Mouse (Mus musculus) forebrain, embryonic 14.5 days (tissue): ENCODE results near the gene Zfp120. TPM values are rescaled to one million over a fixed set of nuclear protein-coding genes. Genes with fewer than 3 reads are reported as not detected.
"Not testable (repeated sequence)": the region's sequence is repeated elsewhere in the genome, so short reads cannot be mapped to it uniquely, and the experiment has no call there.

Experiments
- ATAC-seq: fragments of 200-750 bp; cut with Nextera tagmentation; 2 replicates; pipeline ENCODE4 v1.8.0; 2017; ENCODE audit warnings: mild to moderate bottlenecking, moderate library complexity
- DNase-seq: peaks from one replicate; pipeline ENCODE4 v3.0.0-alpha.2; 2015; ENCODE audit warnings: low spot score
- H3K27ac ChIP-seq: fragments of 300-500 bp; sonication (generic); 2 replicates; pipeline ENCODE4 v1.5.1; 2014; ENCODE audit warnings: low read depth, mild to moderate bottlenecking, control low read depth, low read length, moderate library complexity
- H3K27me3 ChIP-seq: fragments of 300-500 bp; sonication (generic); replicated peaks from 2 replicates; pipeline ENCODE4 v1.6.1; 2014; ENCODE audit warnings: low read length, control low read depth, mixed read lengths; ENCODE audit not compliant: control insufficient read depth, insufficient read depth
- H3K36me3 ChIP-seq: fragments of 300-500 bp; sonication (generic); 2 replicates; pipeline ENCODE4 v1.6.1; 2014; ENCODE audit warnings: low read length, control low read depth; ENCODE audit not compliant: control insufficient read depth, insufficient read depth
- H3K4me1 ChIP-seq: fragments of 300-500 bp; sonication (generic); 2 replicates; pipeline ENCODE4 v1.6.1; 2014; ENCODE audit warnings: antibody characterized with exemption, low read length, control low read depth; ENCODE audit not compliant: control insufficient read depth, insufficient read depth
- H3K4me2 ChIP-seq: fragments of 300-500 bp; sonication (generic); 2 replicates; pipeline ENCODE4 v1.6.1; 2014; ENCODE audit warnings: mild to moderate bottlenecking, control low read depth, low read length
- H3K4me3 ChIP-seq: fragments of 300-500 bp; sonication (generic); 2 replicates; pipeline ENCODE4 v1.5.1; 2014; ENCODE audit warnings: low read depth, low read length, control low read depth
- H3K9ac ChIP-seq: fragments of 300-500 bp; sonication (generic); 2 replicates; pipeline ENCODE4 v1.6.1; 2014; ENCODE audit warnings: mild to moderate bottlenecking, low read length, control low read depth, moderate library complexity
- H3K9me3 ChIP-seq: fragments of 300-500 bp; sonication (generic); replicated peaks from 2 replicates; pipeline ENCODE4 v1.6.1; 2016; ENCODE audit warnings: low read length, control low read depth, mixed read lengths; ENCODE audit not compliant: control insufficient read depth
- WGBS: fragments of 180-500 bp; shearing (Covaris S2); extraction: QIAGEN DNeasy Blood & Tissue Kit; methylation state at CpG from one replicate; pipeline ENCODE4 v1.1.7; 2014; 5-methylcytosine and 5-hydroxymethylcytosine counted together
- polyA plus RNA-seq: library from polyadenylated mRNA; unstranded; fragments of >200 nt; fragmentation: Nextera tagmentation; extraction: Ambion mirVana; gene quantifications from 2 replicates; pipeline ENCODE4 v1.2.1, GENCODE M21; 2014

The Zfp120 gene
- 13.8 and 16.0 TPM in 2 replicates for polyA plus RNA-seq

DNA sequence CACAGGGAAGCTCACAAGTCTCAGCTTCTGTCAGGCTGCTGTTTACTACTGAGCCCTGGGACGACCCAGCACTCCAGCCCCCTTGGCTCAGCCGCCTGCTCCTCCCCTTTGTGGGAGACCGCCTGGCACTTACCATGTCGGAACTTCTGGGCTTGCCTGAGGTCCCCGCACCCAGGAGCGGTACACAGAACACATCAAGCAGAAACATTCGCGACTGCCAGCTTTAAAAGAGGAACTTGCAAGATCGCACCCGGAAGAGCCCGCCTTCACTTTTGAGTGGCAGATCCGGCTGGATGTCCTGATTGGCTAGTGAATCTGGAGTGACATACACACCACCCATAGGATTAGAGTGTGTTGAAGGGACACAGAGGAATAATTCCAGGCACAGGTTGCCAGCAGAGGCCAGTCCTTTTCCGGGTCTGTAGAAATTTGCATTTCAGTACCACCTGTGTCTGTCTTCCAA lies at the start of gene Zfp120:
Gene Zfp120, minus strand, starts transcription at position 274 of the 463 bp plus-strand sequence.
- 0% methylated on average over 13 of the region's 13 CpGs for WGBS
- Histone ChIP-seq H3K9ac (peak within 1 kb of the TSS; percentile 82), H3K9me3 (no peaks in the 10 kb centered on the region), H3K27ac (peak within 1 kb of the TSS; percentile 52; the same call in 1 of the 2 replicates), H3K36me3 (peaks cover 3% of the 10 kb centered on the region; the same call in 1 of the 2 replicates), H3K4me1 (peaks cover 5% of the 10 kb centered on the region; the same call in 1 of the 2 replicates), H3K27me3 (no peaks in the 10 kb centered on the region), H3K4me3 (peak within 1 kb of the TSS; percentile 69), H3K4me2 (peak within 1 kb of the TSS; percentile 60)
- DNase-seq: peak; percentile 98
- ATAC-seq: peak; percentile 100

DNA sequence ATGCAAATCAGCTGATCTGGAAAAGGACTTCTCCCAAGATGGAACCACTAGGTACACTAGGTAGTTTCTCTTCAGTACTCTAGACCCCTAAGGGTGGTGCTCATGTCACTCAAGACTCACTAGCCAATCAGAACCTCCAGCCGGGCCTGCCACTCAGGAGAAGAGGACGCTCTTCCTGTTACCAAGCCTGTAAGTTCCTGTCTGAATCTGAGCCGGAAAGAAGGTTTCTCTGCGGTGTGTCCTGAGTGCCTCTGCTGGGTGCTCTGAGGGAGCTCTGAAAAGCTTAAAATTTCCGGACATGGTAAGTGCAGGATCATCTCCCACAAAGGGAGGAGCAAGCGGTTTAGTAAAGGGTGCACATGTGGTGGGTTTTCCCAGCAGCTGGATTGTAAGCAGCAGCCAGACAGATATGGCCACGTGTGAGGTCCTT lies 45.1 kb upstream of the Zfp120 start, which contains the start of gene Gm14139:
Gene Gm14139, plus strand, starts transcription at position 186 of the 430 bp plus-strand sequence.
- H3K9me3 ChIP-seq, H3K9ac ChIP-seq, H3K4me3 ChIP-seq, H3K36me3 ChIP-seq, H3K27ac ChIP-seq, H3K27me3 ChIP-seq, H3K4me1 ChIP-seq, H3K4me2 ChIP-seq, ATAC-seq, DNase-seq: not testable (repeated sequence)
- 85% methylated on average over 7 of the region's 7 CpGs for WGBS

DNA sequence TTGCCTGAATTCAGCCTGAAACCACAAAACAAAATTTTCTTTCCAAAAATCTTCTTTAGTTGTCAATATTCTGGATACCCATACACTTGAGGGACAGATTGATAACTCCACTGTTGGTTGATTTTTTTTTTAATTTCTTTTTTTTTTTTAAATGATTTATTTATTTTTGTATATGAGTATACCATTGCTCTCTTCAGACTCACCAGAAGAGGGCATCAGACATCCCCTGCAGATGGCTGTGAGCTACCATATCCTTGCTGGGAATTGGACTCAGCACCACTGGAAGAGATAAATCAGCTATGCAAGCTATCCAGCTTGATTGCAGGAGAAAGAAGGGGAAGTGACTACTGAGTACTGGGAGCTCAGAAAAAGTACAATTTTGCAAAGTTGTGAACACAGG lies 44.5 kb upstream of the Zfp120 start:
- H3K9me3 ChIP-seq, H3K4me1 ChIP-seq, ATAC-seq, H3K4me3 ChIP-seq, H3K27ac ChIP-seq, H3K9ac ChIP-seq, H3K27me3 ChIP-seq, DNase-seq, H3K4me2 ChIP-seq, H3K36me3 ChIP-seq: not testable (repeated sequence)

DNA sequence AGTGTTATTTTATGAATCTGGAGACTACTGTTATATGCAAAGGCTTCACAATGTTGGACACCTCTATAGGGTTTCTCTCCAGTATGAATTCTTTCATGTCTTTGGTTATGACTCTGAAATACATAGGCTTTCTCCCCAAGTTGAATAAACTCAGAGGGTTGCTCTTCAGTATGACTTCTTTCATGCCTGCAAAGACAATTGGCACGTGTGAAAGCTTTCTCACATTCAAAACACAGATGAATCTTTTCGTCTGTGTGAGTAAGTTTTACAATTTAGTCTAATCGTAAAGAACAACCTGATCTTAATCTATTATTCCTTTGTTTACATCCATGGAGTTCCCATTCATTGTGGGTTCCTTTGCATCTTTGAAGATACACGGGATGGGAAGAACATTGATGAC lies 43.1 kb upstream of the Zfp120 start, which contains the start of gene Gm10770:
Gene Gm10770, minus strand, starts transcription at position 101 of the 400 bp plus-strand sequence.
- not testable (repeated sequence) for DNase-seq, H3K4me3 ChIP-seq, H3K27ac ChIP-seq, H3K9me3 ChIP-seq, H3K27me3 ChIP-seq, H3K36me3 ChIP-seq, ATAC-seq, H3K9ac ChIP-seq, H3K4me1 ChIP-seq, H3K4me2 ChIP-seq
- 82% methylated on average over 4 of the region's 4 CpGs for WGBS

DNA sequence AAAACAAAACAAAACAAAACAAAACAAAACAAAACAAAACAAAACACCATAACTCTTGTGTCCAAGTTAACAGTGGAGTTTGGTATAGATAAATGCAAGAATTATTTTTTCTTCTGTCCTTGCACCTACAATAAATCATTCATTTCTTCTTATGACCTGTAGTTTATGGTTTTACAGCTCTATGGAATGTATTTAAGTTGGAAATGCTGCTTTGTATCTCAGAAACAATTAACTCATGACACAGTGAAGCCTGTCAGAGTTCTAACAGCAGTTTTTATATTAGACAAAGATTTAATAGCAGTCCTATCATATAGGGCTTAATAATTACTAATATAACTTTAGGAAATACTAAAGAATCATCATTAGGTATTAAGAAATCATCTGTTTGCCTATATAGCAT lies 37.3 kb upstream of the Zfp120 start:
- no peaks in the 10 kb centered on the region for H3K36me3 ChIP-seq
- no peak overlapping the region for H3K27ac ChIP-seq
- H3K27me3 ChIP-seq: no peaks in the 10 kb centered on the region
- no peak overlapping the region for H3K4me2 ChIP-seq
- H3K9me3 ChIP-seq: peaks cover 5% of the 10 kb centered on the region; the same call in 1 of the 2 replicates
- no peaks in the 10 kb centered on the region for H3K4me1 ChIP-seq
- no peak for DNase-seq
- no peak overlapping the region for H3K4me3 ChIP-seq
- ATAC-seq: no peak
- H3K9ac ChIP-seq: no peak overlapping the region

DNA sequence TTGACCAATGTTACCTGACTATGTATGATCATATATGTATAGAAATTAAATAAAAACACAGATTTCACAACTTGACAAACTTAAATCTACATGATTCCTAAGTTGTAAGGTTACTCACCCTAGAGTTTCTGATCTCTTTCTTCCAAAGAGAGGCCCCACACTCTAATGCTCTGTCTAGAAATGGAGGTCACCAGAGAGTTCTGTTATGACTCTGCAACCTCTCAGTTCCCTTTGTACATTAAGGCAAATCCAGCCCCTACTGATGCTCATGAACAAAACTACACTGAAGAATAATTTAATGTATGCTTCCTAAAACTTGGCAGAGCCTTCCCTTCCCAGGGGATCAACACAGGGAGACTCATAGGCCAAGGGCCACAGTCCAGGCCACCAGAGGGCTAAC lies 30.2 kb upstream of the Zfp120 start:
- Histone ChIP-seq H3K4me3 (no peak overlapping the region), H3K27ac (no peak overlapping the region), H3K9me3 (no peaks in the 10 kb centered on the region), H3K27me3 (no peaks in the 10 kb centered on the region), H3K36me3 (no peaks in the 10 kb centered on the region), H3K9ac (no peak overlapping the region), H3K4me1 (no peaks in the 10 kb centered on the region), H3K4me2 (no peak overlapping the region)
- ATAC-seq (no peak), DNase-seq (no peak)

DNA sequence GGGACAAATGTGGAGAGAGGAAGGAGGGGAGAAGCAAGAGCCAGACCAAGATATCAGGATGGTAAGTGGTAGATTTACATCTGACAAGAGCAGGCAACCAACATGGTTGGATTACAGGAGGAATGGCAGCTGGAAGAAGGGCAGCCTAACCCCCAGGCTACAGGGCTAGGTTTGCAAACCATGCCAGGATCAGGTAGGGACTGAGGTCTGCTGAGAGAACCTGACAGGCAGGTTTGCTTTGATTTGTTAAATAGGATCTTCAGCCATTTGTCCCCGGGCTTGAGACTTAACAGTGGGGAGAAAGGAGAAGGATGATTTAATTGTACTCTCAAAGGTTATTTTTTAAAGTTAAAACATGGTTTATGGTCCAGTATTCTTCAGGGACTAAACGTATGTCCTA lies 3.7 kb downstream of the Zfp120 start:
- ATAC-seq (no peak), DNase-seq (no peak)
- Histone ChIP-seq H3K9ac (no peak overlapping the region), H3K27me3 (no peaks in the 10 kb centered on the region), H3K4me1 (peaks cover 5% of the 10 kb centered on the region; the same call in 1 of the 2 replicates), H3K4me3 (no peak overlapping the region), H3K9me3 (peaks cover 11% of the 10 kb centered on the region), H3K27ac (no peak overlapping the region), H3K4me2 (no peak overlapping the region), H3K36me3 (peaks cover 3% of the 10 kb centered on the region; the same call in 1 of the 2 replicates)
- 93% methylated on average over 2 of the region's 2 CpGs for WGBS

DNA sequence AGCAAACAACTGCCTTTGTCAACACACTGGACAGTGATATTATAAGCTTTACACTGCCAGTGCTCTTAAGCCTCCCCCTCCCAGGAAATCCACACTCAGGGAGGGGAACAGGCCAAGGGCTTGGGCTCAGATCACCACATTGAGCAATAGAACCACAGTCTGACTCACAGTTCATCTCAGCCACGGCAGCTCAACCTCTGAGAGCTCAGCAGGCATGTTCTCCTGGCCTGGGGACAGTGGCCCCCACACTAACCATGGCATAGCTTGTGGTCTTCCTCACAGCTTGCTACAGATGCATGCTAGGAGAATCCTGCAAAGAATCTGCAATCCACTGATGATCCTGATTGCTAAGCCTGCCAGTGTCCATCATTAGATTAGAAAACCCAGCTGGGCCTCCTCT lies 4.5 kb downstream of the Zfp120 start:
- 94% methylated on average over 1 of the region's 1 CpGs for WGBS
- H3K4me3 ChIP-seq, DNase-seq, ATAC-seq, H3K36me3 ChIP-seq, H3K4me1 ChIP-seq, H3K27ac ChIP-seq, H3K4me2 ChIP-seq, H3K9ac ChIP-seq, H3K27me3 ChIP-seq: not testable (repeated sequence)
- peaks cover 16% of the 10 kb centered on the region for H3K9me3 ChIP-seq

DNA sequence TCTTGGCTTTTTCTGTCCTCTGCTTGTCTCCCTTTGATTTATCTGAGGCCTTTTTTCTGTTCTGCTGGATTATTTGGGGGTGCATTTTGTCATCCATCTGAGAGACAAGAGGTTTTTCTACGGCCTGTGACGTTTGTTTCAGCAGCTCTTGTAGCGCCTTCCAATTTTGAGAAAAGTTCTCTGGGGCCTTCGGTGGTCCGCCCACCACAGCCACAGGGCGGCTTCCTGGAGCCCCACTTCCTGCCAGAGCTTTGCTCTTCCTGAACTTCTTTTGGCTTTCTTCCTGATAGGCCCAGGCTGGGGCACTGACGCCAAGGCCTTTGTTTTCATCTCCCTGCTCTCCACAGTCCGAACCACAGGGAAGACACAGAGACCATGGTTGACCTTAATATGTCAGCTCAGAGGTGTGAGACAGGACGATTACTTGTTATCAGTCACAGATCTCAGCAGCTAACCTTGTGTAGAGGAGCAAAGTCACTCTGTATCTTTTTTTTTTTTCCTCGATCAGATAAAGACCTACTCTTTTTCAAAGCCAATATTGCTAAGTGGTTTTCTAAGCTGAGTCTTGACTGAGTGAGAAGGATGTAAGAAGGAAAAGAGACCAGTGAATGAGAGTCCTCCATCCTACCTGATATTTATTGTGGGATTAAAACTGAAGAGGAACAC lies 25.1 kb downstream of the Zfp120 start:
- Histone ChIP-seq H3K9me3 (peaks cover 10% of the 10 kb centered on the region), H3K4me3 (no peak overlapping the region), H3K4me1 (no peaks in the 10 kb centered on the region), H3K27me3 (no peaks in the 10 kb centered on the region), H3K36me3 (peaks cover 17% of the 10 kb centered on the region), H3K4me2 (no peak overlapping the region), H3K27ac (no peak overlapping the region), H3K9ac (no peak overlapping the region)
- WGBS: 92% methylated on average over 10 of the region's 10 CpGs
- DNase-seq (no peak), ATAC-seq (no peak)
